Mouse (Mus musculus) hindbrain, embryonic 15.5 days (tissue): Measurements from ENCODE around the gene Nupl1. TPM values are rescaled to one million over a fixed set of nuclear protein-coding genes. Genes with fewer than 3 reads are reported as not detected.

Source experiments
- ATAC-seq: fragments of 200-750 bp; cut with Nextera tagmentation; 2 replicates; pipeline ENCODE4 v1.8.0; 2017; ENCODE audit warnings: low read depth, moderate number of reproducible peaks, moderate TSS enrichment; ENCODE audit not compliant: low FRiP score
- H3K27ac ChIP-seq: fragments of 300-500 bp; sonication (generic); replicated peaks from 2 replicates; pipeline ENCODE4 v1.5.1; 2015; ENCODE audit warnings: mild to moderate bottlenecking, inconsistent platforms
- H3K27me3 ChIP-seq: fragments of 300-500 bp; sonication (generic); 2 replicates; pipeline ENCODE4 v1.6.1; 2015; ENCODE audit warnings: control low read depth, inconsistent platforms
- H3K36me3 ChIP-seq: fragments of 300-500 bp; sonication (generic); 2 replicates; pipeline ENCODE4 v1.6.1; 2015; ENCODE audit warnings: control low read depth, inconsistent platforms
- H3K4me1 ChIP-seq: fragments of 300-500 bp; sonication (generic); replicated peaks from 2 replicates; pipeline ENCODE4 v1.6.1; 2015; ENCODE audit warnings: control low read depth, inconsistent platforms
- H3K4me2 ChIP-seq: fragments of 300-500 bp; sonication (generic); 2 replicates; pipeline ENCODE4 v1.6.1; 2015; ENCODE audit warnings: moderate library complexity, mild to moderate bottlenecking, inconsistent platforms
- H3K4me3 ChIP-seq: fragments of 300-500 bp; sonication (generic); 2 replicates; pipeline ENCODE4 v1.5.1; 2015; ENCODE audit warnings: mild to moderate bottlenecking, inconsistent platforms
- H3K9ac ChIP-seq: fragments of 300-500 bp; sonication (generic); 2 replicates; pipeline ENCODE4 v1.6.1; 2015; ENCODE audit warnings: inconsistent platforms
- H3K9me3 ChIP-seq: fragments of 300-500 bp; sonication (generic); 2 replicates; pipeline ENCODE4 v1.6.1; 2016; ENCODE audit warnings: control low read depth, inconsistent platforms
- WGBS: fragments of 180-500 bp; shearing (Covaris S2); methylation state at CpG from one replicate; pipeline ENCODE4 v1.1.7; 2015; 5-methylcytosine and 5-hydroxymethylcytosine counted together
- polyA plus RNA-seq: library from polyadenylated mRNA; unstranded; fragments of >200 nt; fragmentation: Nextera tagmentation; extraction: Ambion mirVana; gene quantifications from 2 replicates; pipeline ENCODE4 v1.2.1, GENCODE M21; 2015

Nupl1 gene
- polyA plus RNA-seq, result 0.08 TPM in 2 replicates

DNA sequence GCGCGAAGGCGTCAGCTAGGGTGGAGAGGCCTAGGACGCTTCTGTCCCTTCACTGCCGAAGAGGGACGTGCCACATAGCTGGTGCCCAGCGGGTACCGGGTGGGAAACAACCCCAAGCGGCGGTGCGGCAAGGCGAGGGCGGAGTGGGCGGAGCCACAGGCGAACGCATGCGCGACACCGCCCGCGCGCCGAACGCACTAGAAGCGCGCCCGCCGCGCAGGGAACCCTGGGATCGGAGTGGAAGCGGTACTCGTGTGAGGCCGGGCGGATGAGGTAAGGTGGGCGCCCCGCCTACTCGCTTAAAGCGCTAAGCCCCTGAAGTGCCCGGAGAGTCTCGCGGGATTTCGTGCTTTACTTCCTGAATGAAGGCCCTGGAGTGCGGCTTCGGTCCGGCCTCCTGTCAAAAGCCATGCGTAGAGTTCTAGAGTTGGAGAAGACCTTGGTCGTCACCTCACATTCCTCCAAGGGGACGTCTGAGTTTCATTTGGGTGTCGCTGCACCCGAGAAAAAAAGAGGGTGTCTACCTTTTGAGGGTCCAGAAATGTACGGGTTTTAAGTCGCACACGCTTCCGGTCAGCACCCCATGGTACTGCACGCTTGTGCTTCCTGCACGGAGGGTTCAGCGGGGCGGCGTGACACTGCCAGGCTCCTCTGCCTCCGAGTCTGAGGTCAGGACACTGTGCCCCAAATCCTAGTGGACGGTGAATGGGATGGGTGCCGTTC, at the start of gene Nupl1, which contains the start of gene Gm49336:
Gene Nupl1 (minus strand): TSS at position 151 of the 723 bp plus-strand sequence.
Gene Gm49336 (minus strand): TSS at position 227 of the 723 bp plus-strand sequence.
- Histone ChIP-seq H3K4me1 (peaks cover 25% of the 10 kb centered on the region), H3K36me3 (no peaks in the 10 kb centered on the region), H3K9me3 (no peaks in the 10 kb centered on the region), H3K27ac (peak within 1 kb of the TSS; percentile 95), H3K9ac (peak within 1 kb of the TSS; percentile 97), H3K27me3 (no peaks in the 10 kb centered on the region), H3K4me3 (peak within 1 kb of the TSS; percentile 83), H3K4me2 (peak within 1 kb of the TSS; percentile 87)
- ATAC-seq, result peak; percentile 100
- WGBS, result under 1% methylated on average over 62 of the region's 62 CpGs

DNA sequence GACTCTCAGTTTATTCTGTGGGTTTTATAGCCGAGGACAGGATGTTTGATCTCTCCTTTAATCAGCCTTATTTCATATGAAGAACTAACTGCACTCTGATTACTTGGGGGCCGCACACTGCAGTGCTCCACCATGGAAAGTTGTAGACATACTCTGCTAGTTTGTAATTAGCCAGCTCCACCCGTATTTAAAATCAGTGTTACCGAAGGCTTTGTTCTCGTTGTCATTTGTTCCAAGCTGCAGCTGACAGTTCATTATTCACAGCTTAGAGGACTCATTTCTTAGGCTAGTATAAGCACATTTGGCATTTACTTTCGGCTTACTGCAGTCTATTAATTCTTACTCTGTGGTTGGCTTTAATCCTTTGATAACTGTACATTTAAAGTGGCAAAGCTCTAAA, 49.8 kb upstream of the Nupl1 start:
- Histone ChIP-seq H3K27me3 (no peaks in the 10 kb centered on the region), H3K4me3 (no peak overlapping the region), H3K36me3 (peaks cover 45% of the 10 kb centered on the region), H3K9me3 (no peaks in the 10 kb centered on the region), H3K27ac (no peak overlapping the region; the same call in 1 of the 2 replicates), H3K4me1 (no peaks in the 10 kb centered on the region), H3K9ac (no peak overlapping the region), H3K4me2 (no peak overlapping the region)
- 44% methylated on average over 6 of the region's 6 CpGs for WGBS
- ATAC-seq, result no peak

DNA sequence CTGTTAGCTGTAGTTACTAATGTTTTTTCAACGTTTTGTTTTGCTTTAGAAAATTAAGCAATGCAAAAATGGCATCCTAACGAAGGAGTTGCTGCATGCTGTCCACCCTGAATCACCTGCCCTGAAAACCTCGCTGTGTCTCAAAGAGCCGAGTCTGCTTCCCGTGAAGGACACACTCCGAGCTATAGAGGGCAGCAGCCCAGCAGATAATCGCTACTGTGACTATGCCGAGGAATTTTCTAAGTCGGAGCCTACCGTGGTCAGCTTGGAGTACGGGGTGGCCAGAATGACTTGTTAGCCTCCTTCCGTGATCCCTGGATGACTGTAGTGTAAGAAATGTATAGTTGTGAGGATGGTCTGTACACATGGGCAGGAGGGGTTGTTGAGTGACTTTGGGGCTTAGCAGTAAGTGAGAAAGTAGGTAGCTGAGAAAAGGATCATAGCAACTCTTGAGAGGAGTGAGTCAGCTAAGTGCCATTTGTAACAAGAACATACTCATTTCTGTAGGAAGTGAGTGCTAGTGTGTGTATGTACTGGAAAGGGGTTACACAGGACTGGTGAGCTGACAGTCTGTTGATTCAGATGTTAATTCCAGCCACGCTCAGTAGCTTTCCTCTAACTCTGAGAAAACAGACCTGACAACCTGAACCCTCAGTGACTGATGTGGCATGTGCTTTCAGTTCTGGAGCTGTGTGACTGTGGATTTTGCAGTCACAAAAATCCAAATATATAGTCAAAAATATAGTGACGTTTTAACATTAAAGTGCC, 49.2 kb upstream of the Nupl1 start:
- no peak overlapping the region for H3K9ac ChIP-seq
- no peak overlapping the region for H3K4me2 ChIP-seq
- ATAC-seq, result no peak; the same call in 1 of the 2 replicates
- H3K27ac ChIP-seq, result no peak overlapping the region; the same call in 1 of the 2 replicates
- 66% methylated on average over 14 of the region's 14 CpGs for WGBS
- peaks cover 45% of the 10 kb centered on the region for H3K36me3 ChIP-seq
- no peaks in the 10 kb centered on the region for H3K9me3 ChIP-seq
- no peaks in the 10 kb centered on the region for H3K27me3 ChIP-seq
- H3K4me3 ChIP-seq, result no peak overlapping the region
- H3K4me1 ChIP-seq, result no peaks in the 10 kb centered on the region

DNA sequence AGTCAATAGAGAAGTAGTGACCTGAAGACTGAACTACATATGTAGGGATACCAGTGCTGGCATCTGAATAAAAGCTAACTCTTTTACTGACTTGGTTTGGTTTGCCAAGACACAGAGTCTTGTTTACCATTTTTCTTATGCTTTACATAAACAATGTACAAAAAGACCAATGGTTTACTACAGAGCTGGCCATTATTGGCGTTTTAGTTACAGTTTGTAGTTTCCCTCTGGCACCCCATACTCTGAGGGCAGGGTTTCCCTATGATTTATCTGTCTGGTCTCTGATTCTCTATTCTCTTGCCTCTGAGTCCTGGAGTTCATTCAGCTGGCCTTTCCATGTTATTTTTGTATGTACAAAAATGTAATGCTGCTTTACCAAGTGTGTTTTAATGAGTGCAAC, 44.3 kb upstream of the Nupl1 start:
- no peak overlapping the region for H3K4me3 ChIP-seq
- H3K36me3 ChIP-seq, result peaks cover 37% of the 10 kb centered on the region
- H3K27me3 ChIP-seq, result no peaks in the 10 kb centered on the region
- no peak overlapping the region for H3K9ac ChIP-seq
- H3K27ac ChIP-seq, result no peak overlapping the region
- no peaks in the 10 kb centered on the region for H3K9me3 ChIP-seq
- H3K4me2 ChIP-seq, result no peak overlapping the region
- 100% methylated on average over 1 of the region's 1 CpGs for WGBS
- ATAC-seq, result no peak
- H3K4me1 ChIP-seq, result no peaks in the 10 kb centered on the region

DNA sequence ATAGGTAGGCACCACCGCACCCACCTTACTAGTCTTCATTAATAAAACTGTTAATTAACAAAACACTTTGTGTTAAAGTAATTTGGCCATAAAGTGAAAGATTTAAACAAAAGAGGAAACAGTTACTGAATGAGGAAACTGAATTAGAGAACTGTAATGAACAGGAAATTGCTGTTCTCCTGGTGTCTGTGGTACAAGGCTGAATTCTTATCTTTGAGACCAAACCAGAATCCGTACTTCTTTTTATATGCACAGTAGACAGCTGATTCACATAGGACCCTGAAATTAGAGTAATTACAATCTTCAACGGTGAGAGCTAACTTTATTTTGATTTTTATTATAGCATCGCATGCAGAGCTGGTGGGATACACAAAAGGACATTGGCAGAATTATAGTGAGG, 39.1 kb upstream of the Nupl1 start:
- Histone ChIP-seq H3K4me1 (no peaks in the 10 kb centered on the region), H3K27ac (no peak overlapping the region), H3K9me3 (no peaks in the 10 kb centered on the region), H3K27me3 (no peaks in the 10 kb centered on the region), H3K36me3 (peaks cover 32% of the 10 kb centered on the region), H3K4me2 (no peak overlapping the region), H3K9ac (no peak overlapping the region), H3K4me3 (no peak overlapping the region)
- ATAC-seq, result no peak
- WGBS, result 90% methylated on average over 4 of the region's 4 CpGs

DNA sequence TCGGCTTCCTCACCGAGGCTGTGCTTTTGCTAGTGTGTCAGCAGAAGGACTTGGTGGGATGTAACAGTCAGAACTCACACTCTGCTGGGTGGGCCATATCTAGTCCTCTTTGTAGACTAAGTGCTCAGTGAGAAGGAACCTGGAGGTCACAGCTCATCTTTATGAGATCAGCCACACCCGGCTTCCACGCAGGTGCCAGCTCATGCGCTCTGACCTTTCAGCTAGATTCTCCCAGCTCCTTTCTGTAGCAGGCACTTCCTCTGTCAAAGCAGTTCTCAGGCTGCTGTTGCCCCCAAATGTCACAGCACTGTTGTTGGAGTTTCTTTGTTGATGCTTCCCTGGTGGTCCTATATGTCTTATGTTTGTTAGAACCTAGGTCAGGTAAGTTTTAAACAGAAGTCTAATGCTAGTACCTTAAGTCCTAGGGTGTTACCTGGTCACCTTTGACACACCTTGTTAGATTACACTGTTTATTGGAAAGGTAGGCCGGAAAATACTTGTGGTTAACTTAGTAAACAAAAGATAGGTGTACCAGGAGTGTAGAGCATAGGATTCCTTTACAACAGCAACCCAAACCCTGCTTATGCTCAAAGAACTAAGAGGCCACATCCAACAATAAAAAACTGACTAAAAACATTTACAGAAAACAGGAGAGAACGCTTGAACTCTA, 35.1 kb upstream of the Nupl1 start:
- Histone ChIP-seq H3K4me2 (no peak overlapping the region), H3K9ac (no peak overlapping the region), H3K4me1 (no peaks in the 10 kb centered on the region), H3K36me3 (peaks cover 32% of the 10 kb centered on the region), H3K4me3 (no peak overlapping the region), H3K27me3 (no peaks in the 10 kb centered on the region), H3K27ac (no peak overlapping the region), H3K9me3 (no peaks in the 10 kb centered on the region)
- ATAC-seq, result no peak
- 89% methylated on average over 7 of the region's 7 CpGs for WGBS

DNA sequence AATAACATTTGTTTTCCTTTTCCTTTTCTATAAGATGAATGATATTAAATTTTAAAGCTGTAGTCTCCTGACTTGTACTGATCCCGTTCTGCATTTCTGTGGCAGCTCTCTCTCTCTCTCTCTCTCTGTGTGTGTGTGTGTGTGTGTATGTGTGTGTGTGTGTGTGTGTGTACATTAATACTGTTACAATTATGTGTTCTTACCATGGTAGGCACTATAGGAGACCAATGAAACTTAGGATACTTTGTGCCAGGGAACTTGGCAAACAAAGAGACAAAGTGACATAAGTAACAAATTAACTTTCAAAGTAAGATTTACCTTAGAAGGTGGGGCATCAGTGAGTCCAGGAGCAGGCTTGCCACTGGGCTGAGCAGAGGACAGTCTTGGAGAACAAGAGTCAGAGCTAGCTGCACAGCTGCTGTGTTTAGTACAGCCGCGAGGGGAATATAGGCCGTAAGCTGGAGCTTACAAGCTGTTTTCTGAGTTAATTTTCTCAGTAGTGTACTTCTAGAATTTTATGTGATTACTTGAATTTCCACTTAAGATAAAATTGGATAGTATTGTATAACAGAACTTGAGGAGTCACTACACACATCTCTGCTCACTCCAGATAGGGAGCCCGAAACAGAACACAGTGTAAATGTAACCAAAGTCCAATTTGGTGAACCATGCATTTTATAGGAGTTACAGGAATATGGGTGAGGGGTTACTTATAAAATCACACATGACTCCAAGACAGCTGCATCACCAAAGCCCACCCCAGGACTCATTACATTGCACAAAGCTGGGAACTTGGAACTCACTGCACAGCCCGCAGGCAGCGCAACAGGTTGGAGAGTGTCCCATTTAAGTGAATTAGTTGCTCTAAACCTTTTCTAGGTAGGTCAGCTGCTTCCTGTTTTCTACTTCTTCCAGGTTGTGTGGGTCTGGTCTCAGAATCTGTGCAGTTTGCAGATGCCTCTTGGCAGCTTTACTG, 24.4 kb upstream of the Nupl1 start:
- WGBS, result 95% methylated on average over 7 of the region's 7 CpGs
- Histone ChIP-seq H3K4me3 (no peak overlapping the region), H3K36me3 (peaks cover 4% of the 10 kb centered on the region; the same call in 1 of the 2 replicates), H3K9me3 (no peaks in the 10 kb centered on the region), H3K9ac (no peak overlapping the region), H3K27ac (no peak overlapping the region), H3K4me2 (no peak overlapping the region), H3K4me1 (no peaks in the 10 kb centered on the region), H3K27me3 (no peaks in the 10 kb centered on the region)
- ATAC-seq, result no peak

DNA sequence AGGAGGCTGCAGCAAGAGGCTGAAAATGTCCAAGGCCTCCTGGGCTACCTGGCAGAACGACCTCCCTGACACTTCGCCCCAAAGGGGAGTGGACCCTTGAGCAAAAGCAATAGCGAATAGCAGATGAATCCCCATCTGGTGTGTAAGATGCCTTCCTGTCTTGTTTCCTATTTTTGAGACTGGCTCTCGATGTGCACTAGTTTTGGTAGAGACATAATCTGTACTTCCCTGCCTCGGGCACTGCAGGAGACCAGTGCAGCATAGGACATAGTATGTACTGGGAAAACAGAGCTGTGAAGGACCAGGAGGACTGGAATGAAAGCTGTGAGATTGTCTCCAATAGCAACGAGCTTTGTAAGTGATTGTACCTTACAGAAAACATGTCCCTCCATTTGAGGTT, 22.1 kb upstream of the Nupl1 start:
- Histone ChIP-seq H3K9ac (no peak overlapping the region), H3K4me3 (no peak overlapping the region), H3K27me3 (no peaks in the 10 kb centered on the region), H3K9me3 (no peaks in the 10 kb centered on the region), H3K27ac (no peak overlapping the region), H3K4me2 (no peak overlapping the region), H3K4me1 (no peaks in the 10 kb centered on the region), H3K36me3 (peaks cover 2% of the 10 kb centered on the region; the same call in 1 of the 2 replicates)
- ATAC-seq, result no peak
- 88% methylated on average over 6 of the region's 6 CpGs for WGBS

DNA sequence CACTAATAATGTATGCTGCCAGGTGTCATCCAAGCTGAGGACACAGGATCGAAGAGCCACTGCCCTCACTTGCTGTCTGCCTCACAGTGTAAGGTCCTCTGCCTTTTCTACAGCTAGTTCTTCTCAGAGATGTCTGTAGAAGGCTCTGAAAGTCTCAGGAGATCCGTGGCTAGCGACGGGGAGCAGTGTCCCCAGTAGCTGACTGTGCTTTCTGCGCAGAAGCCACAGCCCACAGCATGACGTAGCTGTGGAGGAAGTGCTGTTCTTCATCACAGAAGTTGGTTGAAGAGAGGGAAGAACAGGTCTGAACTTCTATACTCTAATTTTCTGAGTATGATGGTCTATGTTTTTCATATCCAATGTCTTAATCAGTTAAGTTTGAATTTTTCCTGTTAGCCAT, 18.1 kb upstream of the Nupl1 start:
- no peaks in the 10 kb centered on the region for H3K27me3 ChIP-seq
- no peak overlapping the region for H3K4me2 ChIP-seq
- no peaks in the 10 kb centered on the region for H3K36me3 ChIP-seq
- no peak overlapping the region for H3K27ac ChIP-seq
- no peaks in the 10 kb centered on the region for H3K9me3 ChIP-seq
- peaks cover 25% of the 10 kb centered on the region for H3K4me1 ChIP-seq
- no peak overlapping the region for H3K4me3 ChIP-seq
- H3K9ac ChIP-seq, result no peak overlapping the region
- no peak for ATAC-seq
- WGBS, result 89% methylated on average over 6 of the region's 6 CpGs

DNA sequence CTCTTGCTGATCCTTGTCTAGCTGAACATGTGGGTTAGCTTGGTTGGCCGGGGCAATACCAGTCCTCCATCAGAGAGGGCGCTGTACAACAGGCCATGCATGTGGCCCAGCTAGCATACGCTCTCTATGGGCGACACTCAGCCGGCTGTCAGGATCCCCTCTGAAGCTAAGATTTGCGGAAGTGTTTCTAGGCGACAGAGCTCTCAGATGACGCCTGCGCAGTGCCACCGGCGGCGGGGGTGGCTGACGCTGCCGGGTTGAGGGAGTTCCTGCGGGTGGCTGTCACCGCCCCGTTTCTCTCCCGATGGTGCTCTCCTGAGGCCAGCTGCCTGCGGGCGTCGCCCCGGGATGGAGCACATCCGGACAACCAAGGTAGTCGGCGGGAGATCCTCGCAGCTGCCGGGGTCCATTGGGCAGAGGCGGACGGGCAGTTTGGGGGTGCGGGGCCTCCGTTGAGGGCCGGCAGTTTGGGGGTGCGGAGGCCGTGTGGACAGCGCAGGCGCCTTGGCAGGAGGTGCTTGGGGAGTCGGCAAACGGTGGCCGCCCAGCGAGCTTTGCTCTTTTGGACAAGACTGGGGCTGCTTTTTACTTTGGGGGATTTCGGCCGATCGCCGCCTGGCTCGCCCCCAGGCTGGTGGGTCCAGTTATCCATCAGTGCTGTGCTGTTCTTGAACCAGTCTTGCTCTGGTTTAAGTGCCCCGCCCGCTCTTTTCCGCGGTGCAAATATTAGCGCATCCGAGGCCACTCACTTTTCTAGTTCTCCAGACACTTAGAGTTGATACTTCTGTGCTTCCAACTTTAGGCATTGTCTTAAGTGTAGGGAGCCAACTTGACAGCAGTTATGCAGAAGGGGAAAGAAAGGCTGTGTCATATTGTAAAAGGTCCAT, 14.0 kb upstream of the Nupl1 start, which contains the start of gene Mtmr6:
Gene Mtmr6 (plus strand): TSS at position 239 of the 887 bp plus-strand sequence.
- Histone ChIP-seq H3K9me3 (no peaks in the 10 kb centered on the region), H3K27ac (peak within 1 kb of the TSS; percentile 89), H3K4me3 (peak within 1 kb of the TSS; percentile 90), H3K36me3 (no peaks in the 10 kb centered on the region), H3K9ac (peak within 1 kb of the TSS; percentile 93), H3K4me2 (peak within 1 kb of the TSS; percentile 70), H3K27me3 (no peaks in the 10 kb centered on the region), H3K4me1 (peaks cover 25% of the 10 kb centered on the region)
- WGBS, result under 1% methylated on average over 51 of the region's 51 CpGs
- ATAC-seq, result peak; percentile 99
